Mouse (Mus musculus) kidney, postnatal 0 days (tissue): ENCODE measurements around the gene Enkur. TPM values are rescaled to one million over a fixed set of nuclear protein-coding genes. Genes with fewer than 3 reads are reported as not detected.

ENCODE experiments used
- ATAC-seq: fragments of 200-750 bp; cut with Nextera tagmentation; replicated peaks from 2 replicates; pipeline ENCODE4 v1.8.0; 2017; ENCODE audit warnings: low read depth, moderate number of reproducible peaks, moderate TSS enrichment, moderate library complexity; ENCODE audit not compliant: low FRiP score
- DNase-seq: peaks from one replicate; pipeline ENCODE4 v3.0.0-alpha.2; 2016; ENCODE audit warnings: low spot score
- H3K27ac ChIP-seq: fragments of 300-500 bp; sonication (generic); 2 replicates; pipeline ENCODE4 v1.5.1; 2014; ENCODE audit warnings: mild to moderate bottlenecking
- H3K27me3 ChIP-seq: fragments of 300-500 bp; sonication (generic); 2 replicates; pipeline ENCODE4 v1.6.1; 2014; ENCODE audit warnings: low read length, mixed read lengths; ENCODE audit not compliant: insufficient read depth
- H3K36me3 ChIP-seq: fragments of 300-500 bp; sonication (generic); 2 replicates; pipeline ENCODE4 v1.6.1; 2014; ENCODE audit warnings: low read length, mixed read lengths; ENCODE audit not compliant: insufficient read depth
- H3K4me1 ChIP-seq: fragments of 300-500 bp; sonication (generic); replicated peaks from 2 replicates; pipeline ENCODE4 v1.6.1; 2014; ENCODE audit warnings: antibody characterized with exemption, low read length, mixed read lengths; ENCODE audit not compliant: insufficient read depth
- H3K4me2 ChIP-seq: fragments of 300-500 bp; sonication (generic); 2 replicates; pipeline ENCODE4 v1.6.1; 2014; ENCODE audit warnings: mild to moderate bottlenecking, low read length, moderate library complexity, mixed read lengths
- H3K4me3 ChIP-seq: fragments of 300-500 bp; sonication (generic); replicated peaks from 2 replicates; pipeline ENCODE4 v1.5.1; 2014; ENCODE audit warnings: low read depth, low read length
- H3K9ac ChIP-seq: fragments of 300-500 bp; sonication (generic); 2 replicates; pipeline ENCODE4 v1.6.1; 2014; ENCODE audit warnings: low read depth, low read length
- H3K9me3 ChIP-seq: fragments of 300-500 bp; sonication (generic); replicated peaks from 2 replicates; pipeline ENCODE4 v1.6.1; 2016; ENCODE audit warnings: low read length, inconsistent platforms, mixed read lengths
- CTCF ChIP-seq: IDR thresholded peaks from 2 replicates; pipeline ENCODE4 v1.5.1; 2016; ENCODE audit warnings: antibody characterized with exemption, low read depth, mild to moderate bottlenecking, moderate library complexity
- WGBS: fragments of 180-500 bp; shearing (Covaris S2); extraction: QIAGEN DNeasy Blood & Tissue Kit; methylation state at CpG from one replicate; pipeline ENCODE4 v1.1.7; 2014; 5-methylcytosine and 5-hydroxymethylcytosine counted together
- polyA plus RNA-seq: library from polyadenylated mRNA; unstranded; fragments of >200 nt; fragmentation: Nextera tagmentation; extraction: Ambion mirVana; gene quantifications from 2 replicates; pipeline ENCODE4 v1.2.1, GENCODE M21; 2015

The Enkur gene
- polyA plus RNA-seq, 1 experiment from 2014 or later: 1.5 TPM

GRCm38 (mm10) chr2:21195233-21195632, 9.9 kb downstream of the Enkur start:
- DNase-seq (no peak), ATAC-seq (no peak)
- 91% methylated on average over 5 of the region's 5 CpGs for WGBS

DNA sequence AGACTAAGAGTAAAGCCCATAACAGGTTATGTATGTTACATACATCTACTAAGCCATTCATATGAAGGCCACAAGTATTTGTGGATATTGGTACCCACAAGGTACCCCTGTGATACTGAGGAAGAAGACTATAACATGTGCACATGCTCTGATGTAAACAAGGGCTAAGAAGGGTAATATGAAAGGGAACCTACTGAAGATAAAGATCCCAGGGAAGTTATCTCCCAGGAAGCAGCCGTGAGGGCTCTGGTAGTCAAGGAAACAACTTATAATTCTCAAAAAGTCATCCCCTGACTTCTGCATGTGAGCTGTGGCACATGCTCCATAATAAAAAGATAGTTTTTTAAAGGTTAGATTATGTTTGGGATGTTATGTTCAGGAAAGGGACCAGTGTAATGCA, 13.9 kb downstream of the Enkur start:
- 79% methylated on average over 1 of the region's 1 CpGs for WGBS

More at GRCm38 (mm10) chr2:21195233-21195632, 9.9 kb downstream of the Enkur start:
- Histone ChIP-seq H3K4me3 (no peak overlapping the region), H3K9me3 (no peaks in the 10 kb centered on the region), H3K9ac (no peak overlapping the region), H3K36me3 (no peaks in the 10 kb centered on the region), H3K27me3 (no peaks in the 10 kb centered on the region), H3K4me1 (no peaks in the 10 kb centered on the region), H3K4me2 (no peak overlapping the region), H3K27ac (no peak overlapping the region)
- TF ChIP-seq CTCF: no peak

DNA sequence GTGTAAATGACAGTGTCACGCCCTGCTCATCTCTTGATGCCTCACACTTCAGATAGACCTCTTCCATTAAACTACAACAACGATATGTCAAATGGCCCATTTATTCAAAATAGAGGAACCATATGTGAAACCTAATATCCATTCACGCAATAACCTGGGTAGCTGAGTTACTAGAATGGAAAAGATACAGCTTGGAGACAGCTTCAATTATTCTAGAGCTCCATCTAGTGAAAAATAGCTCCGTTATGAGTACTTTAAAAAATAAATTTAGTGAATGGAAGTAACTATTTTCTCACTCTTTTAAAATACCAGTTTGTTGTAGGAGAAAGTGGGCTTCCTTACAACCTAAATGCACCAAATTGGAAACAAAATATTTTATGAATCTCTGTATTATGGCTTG, 16.6 kb downstream of the Enkur start:
- Histone ChIP-seq H3K4me2 (no peak overlapping the region), H3K4me1 (no peaks in the 10 kb centered on the region), H3K27ac (no peak overlapping the region), H3K4me3 (no peak overlapping the region), H3K27me3 (no peaks in the 10 kb centered on the region), H3K36me3 (no peaks in the 10 kb centered on the region), H3K9ac (no peak overlapping the region), H3K9me3 (no peaks in the 10 kb centered on the region)
- TF ChIP-seq CTCF: peak; percentile 37
- WGBS: 62% methylated on average over 4 of the region's 4 CpGs
- ATAC-seq (no peak), DNase-seq (peak; percentile 36)

More for the DNA sequence above, 13.9 kb downstream of the Enkur start:
- Histone ChIP-seq H3K9ac (no peak overlapping the region), H3K36me3 (no peaks in the 10 kb centered on the region), H3K4me1 (no peaks in the 10 kb centered on the region), H3K4me2 (no peak overlapping the region), H3K4me3 (no peak overlapping the region), H3K27ac (no peak overlapping the region), H3K27me3 (no peaks in the 10 kb centered on the region), H3K9me3 (no peaks in the 10 kb centered on the region)
- DNase-seq (no peak), ATAC-seq (no peak)
- TF ChIP-seq CTCF: no peak

DNA sequence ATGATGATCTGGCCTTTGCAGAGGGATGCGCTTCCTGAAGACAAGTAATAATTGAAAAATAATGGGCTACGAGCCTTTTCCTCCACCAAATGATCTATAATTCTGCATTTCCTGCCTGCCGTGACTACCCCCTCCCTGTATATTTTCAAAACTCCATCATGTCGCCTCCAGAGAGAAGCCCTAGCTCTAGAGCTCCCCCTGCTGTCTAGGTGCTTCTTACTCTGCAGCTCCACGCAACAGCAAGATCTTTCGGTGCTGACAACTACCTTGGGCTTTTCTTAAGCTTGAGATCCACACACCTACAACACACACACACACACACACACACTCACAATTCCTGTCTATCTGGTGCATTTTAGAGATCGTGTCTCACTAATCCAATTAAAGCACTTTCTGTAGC, 17.6 kb downstream of the Enkur start:
- peak; percentile 77 for TF ChIP-seq CTCF
- Histone ChIP-seq H3K27ac (no peak overlapping the region), H3K4me2 (no peak overlapping the region), H3K9me3 (no peaks in the 10 kb centered on the region), H3K4me3 (no peak overlapping the region), H3K27me3 (no peaks in the 10 kb centered on the region), H3K36me3 (no peaks in the 10 kb centered on the region), H3K4me1 (no peaks in the 10 kb centered on the region), H3K9ac (no peak overlapping the region)
- DNase-seq (peak; percentile 34), ATAC-seq (no peak)
- 45% methylated on average over 7 of the region's 7 CpGs for WGBS

GRCm38 (mm10) chr2:21182811-21183210, 22.4 kb downstream of the Enkur start:
- H3K9me3 ChIP-seq: no peaks in the 10 kb centered on the region
- WGBS: 59% methylated on average over 1 of the region's 1 CpGs
- no peak overlapping the region for H3K4me2 ChIP-seq
- H3K9ac ChIP-seq: no peak overlapping the region
- no peaks in the 10 kb centered on the region for H3K36me3 ChIP-seq
- no peak for TF ChIP-seq CTCF
- H3K4me1 ChIP-seq: no peaks in the 10 kb centered on the region
- no peak overlapping the region for H3K27ac ChIP-seq
- no peak overlapping the region for H3K4me3 ChIP-seq
- H3K27me3 ChIP-seq: no peaks in the 10 kb centered on the region
- DNase-seq: peak; percentile 11
- no peak for ATAC-seq

GRCm38 (mm10) chr2:21179136-21179535, 26.0 kb downstream of the Enkur start:
- WGBS: 91% methylated on average over 5 of the region's 5 CpGs
- no peak overlapping the region for H3K27ac ChIP-seq
- H3K27me3 ChIP-seq: no peaks in the 10 kb centered on the region
- no peak for TF ChIP-seq CTCF
- H3K4me1 ChIP-seq: no peaks in the 10 kb centered on the region
- ATAC-seq (no peak), DNase-seq (no peak)
- H3K4me2 ChIP-seq: no peak overlapping the region
- no peak overlapping the region for H3K4me3 ChIP-seq
- no peak overlapping the region for H3K9ac ChIP-seq
- no peaks in the 10 kb centered on the region for H3K36me3 ChIP-seq
- no peaks in the 10 kb centered on the region for H3K9me3 ChIP-seq

GRCm38 (mm10) chr2:21172797-21173196, 32.4 kb downstream of the Enkur start:
- H3K9me3 ChIP-seq: no peaks in the 10 kb centered on the region
- no peak for DNase-seq
- no peak for TF ChIP-seq CTCF
- no peak overlapping the region for H3K4me3 ChIP-seq
- ATAC-seq: no peak
- H3K4me1 ChIP-seq: no peaks in the 10 kb centered on the region
- H3K4me2 ChIP-seq: no peak overlapping the region
- no peak overlapping the region for H3K9ac ChIP-seq
- H3K27ac ChIP-seq: no peak overlapping the region
- no peaks in the 10 kb centered on the region for H3K27me3 ChIP-seq
- H3K36me3 ChIP-seq: no peaks in the 10 kb centered on the region
- WGBS: 72% methylated on average over 3 of the region's 3 CpGs
